8 mouse cellular contexts compared by ENCODE assay signal in genomic region chr9:122022776-122023175, GRCm38 (mm10). TPM values are rescaled to one million over a fixed set of nuclear protein-coding genes. Genes with fewer than 3 reads are reported as not detected.
A peak's percentile ranks its signal among the peaks of the same experiment; 100 is the strongest.
DNase-seq lines count a peak whose midpoint lies in the region; ATAC-seq and TF ChIP-seq lines count a peak whose summit lies in the region.

No protein-coding gene starts in this region.

- peak; percentile 32 for DNase-seq in ovary, adult 18-20 months (ENCODE audit: low spot score)
- no peak for DNase-seq in ovary, postnatal 10 days (ENCODE audit: low spot score)
- DNase-seq in cerebellum, postnatal 25 days, result peak; percentile 77 to 79
- DNase-seq in heart, postnatal 25 days (ENCODE audit: low spot score), result peak; percentile 89
- DNase-seq in lung, adult 2 months, result peak; percentile 66
- DNase-seq in spleen, adult 12 weeks (ENCODE audit: low spot score), result no peak

- H3K4me3 ChIP-seq in lung, adult 2 months (replicated peaks; ENCODE audit: extremely low read depth, low read depth, low read length), result no peak overlapping the region

- TF ChIP-seq POLR2A in lung, adult 2 months (IDR thresholded peaks at IDR 0.05; ENCODE audit: borderline replicate concordance, extremely low read depth, low read depth, low read length), result no peak; the same call in 1 of the 2 replicates

- peaks cover 37% of the 10 kb centered on the region for H3K4me1 ChIP-seq in lung, adult 2 months (ENCODE audit: control insufficient read depth, insufficient read depth, low read length)

- WGBS in lung, adult 2 months, result 26% methylated on average over 9 of the region's 9 CpGs

- ATAC-seq in megakaryocyte progenitor cell, adult 5-6 weeks (replicated peaks; ENCODE audit: poor library complexity), result no peak
- ATAC-seq in erythroblast, adult 5-6 weeks (replicated peaks; ENCODE audit: low FRiP score, poor library complexity, severe bottlenecking), result no peak

- intact Hi-C loops in heart, postnatal 25 days (cut with DNase I), result loop anchor here (1.0 to 2.0 kb wide), 3 partner anchors 43 to 96 kb away; no protein-coding TSS in a partner anchor

- TF ChIP-seq CTCF in lung, adult 2 months (IDR thresholded peaks at IDR 0.05; ENCODE audit: insufficient read depth, low read length), result no peak

RNA-seq across cellular contexts. Expression of gene Pomgnt2, which starts 25.9 kb away (rescaled TPM):
- 10 to 100 TPM; 12.1 to 13.1 TPM for total RNA-seq in heart, postnatal 25 days (2021)
- 14.5 and 14.8 TPM in 2 replicates for polyA plus RNA-seq in lung, adult 2 months (2012; rRNA removed)
- 3.2 and 4.6 TPM in 2 replicates for total RNA-seq in megakaryocyte progenitor cell, adult 5-6 weeks (2015)
- 4.9 and 6.7 TPM in 2 replicates for total RNA-seq in megakaryocyte progenitor cell, adult 5-6 weeks (2017)
- not detected in 2 replicates for total RNA-seq in erythroblast, adult 5-6 weeks (2015; ENCODE audit: low replicate concordance)
- 2.0 TPM in 1 of 2 replicates, not detected in the other for total RNA-seq in erythroblast, adult 5-6 weeks (2017; ENCODE audit: low replicate concordance)

Comparison
In these comparisons a context has a peak if more than half of its experiments do, and no peak if none do; other contexts are left out.
1. DNase-seq: peak in ovary, adult 18-20 months (single experiment), cerebellum, postnatal 25 days (2 of 2), heart, postnatal 25 days (single experiment) and lung, adult 2 months (single experiment); none in ovary, postnatal 10 days (single experiment) and spleen, adult 12 weeks (single experiment).